Mouse (Mus musculus): ENCODE data around the gene Dhrs1. TPM values are rescaled to one million over a fixed set of nuclear protein-coding genes. Genes with fewer than 3 reads are reported as not detected.

Dhrs1 gene
- 1.2 and 3.7 TPM in 2 replicates for polyA plus RNA-seq (2012; ENCODE audit: insufficient read depth, low replicate concordance)

- no peaks in the 10 kb centered on the region for H3K27me3 ChIP-seq (replicated peaks)
- H3K4me1 ChIP-seq: peaks cover 39% of the 10 kb centered on the region
- peaks cover 58% of the 10 kb centered on the region for H3K36me3 ChIP-seq (replicated peaks; ENCODE audit: low read length)
- peak within 1 kb of the TSS; percentile 97 for H3K4me3 ChIP-seq (replicated peaks)
- no peak for TF ChIP-seq FLI1 (IDR thresholded peaks at IDR 0.05; ENCODE audit: low read length)
- TF ChIP-seq GATA1 (IDR thresholded peaks at IDR 0.05; ENCODE audit: borderline replicate concordance, low read length): no peak
- no peaks in the 10 kb centered on the region for H3K9me3 ChIP-seq
Observed at GRCm38 (mm10) chr14:55745180-55745860, at the start of gene Dhrs1, which contains the start of gene Nop9. TSS of gene Dhrs1 (minus strand) at chr14:55745690. TSS of gene Nop9 (plus strand) at chr14:55745693.

GRCm38 (mm10) chr14:55793946-55794345 lies 48.5 kb upstream of the Dhrs1 start:
- no peak for TF ChIP-seq GATA1 (IDR thresholded peaks at IDR 0.05; ENCODE audit: borderline replicate concordance, low read length)
- no peak for TF ChIP-seq FLI1 (IDR thresholded peaks at IDR 0.05; ENCODE audit: low read length)
- H3K4me1 ChIP-seq: peaks cover 23% of the 10 kb centered on the region
- no peaks in the 10 kb centered on the region for H3K36me3 ChIP-seq (replicated peaks; ENCODE audit: low read length)
- no peaks in the 10 kb centered on the region for H3K27me3 ChIP-seq (replicated peaks)
- H3K4me3 ChIP-seq (replicated peaks): no peak overlapping the region
- H3K9me3 ChIP-seq: no peaks in the 10 kb centered on the region

GRCm38 (mm10) chr14:55793461-55793860 lies 48.0 kb upstream of the Dhrs1 start:
- no peaks in the 10 kb centered on the region for H3K9me3 ChIP-seq
- H3K4me1 ChIP-seq: peaks cover 28% of the 10 kb centered on the region
- H3K27me3 ChIP-seq (replicated peaks): no peaks in the 10 kb centered on the region
- TF ChIP-seq GATA1 (IDR thresholded peaks at IDR 0.05; ENCODE audit: borderline replicate concordance, low read length): no peak
- no peak for TF ChIP-seq FLI1 (IDR thresholded peaks at IDR 0.05; ENCODE audit: low read length)
- no peak overlapping the region for H3K4me3 ChIP-seq (replicated peaks)
- H3K36me3 ChIP-seq (replicated peaks; ENCODE audit: low read length): no peaks in the 10 kb centered on the region

GRCm38 (mm10) chr14:55788256-55789050 lies 43.0 kb upstream of the Dhrs1 start, which contains the start of gene Ripk3:
TSS of gene Ripk3 (minus strand) at chr14:55788865.
- H3K4me1 ChIP-seq: peaks cover 17% of the 10 kb centered on the region
- H3K36me3 ChIP-seq (replicated peaks; ENCODE audit: low read length): peaks cover 35% of the 10 kb centered on the region
- peaks cover 6% of the 10 kb centered on the region for H3K27me3 ChIP-seq (replicated peaks)
- H3K9me3 ChIP-seq: no peaks in the 10 kb centered on the region
- peak within 1 kb of the TSS; percentile 92 for H3K4me3 ChIP-seq (replicated peaks)
- no peak for TF ChIP-seq FLI1 (IDR thresholded peaks at IDR 0.05; ENCODE audit: low read length)

- Histone ChIP-seq H3K4me3 (replicated peaks) (peak overlapping the region; percentile 92), H3K36me3 (replicated peaks; ENCODE audit: low read length) (peaks cover 35% of the 10 kb centered on the region), H3K4me1 (peaks cover 24% of the 10 kb centered on the region), H3K27me3 (replicated peaks) (peaks cover 9% of the 10 kb centered on the region), H3K9me3 (no peaks in the 10 kb centered on the region)
- TF ChIP-seq FLI1 (IDR thresholded peaks at IDR 0.05; ENCODE audit: low read length): no peak
Observed at GRCm38 (mm10) chr14:55787731-55788130, 42.2 kb upstream of the Dhrs1 start.

- no peak for TF ChIP-seq FLI1 (IDR thresholded peaks at IDR 0.05; ENCODE audit: low read length)
- TF ChIP-seq GATA1 (IDR thresholded peaks at IDR 0.05; ENCODE audit: borderline replicate concordance, low read length): no peak
- Histone ChIP-seq H3K9me3 (no peaks in the 10 kb centered on the region), H3K36me3 (replicated peaks; ENCODE audit: low read length) (peaks cover 35% of the 10 kb centered on the region), H3K4me3 (replicated peaks) (no peak overlapping the region), H3K4me1 (peaks cover 43% of the 10 kb centered on the region), H3K27me3 (replicated peaks) (peaks cover 17% of the 10 kb centered on the region)
Observed at GRCm38 (mm10) chr14:55785195-55785594, 39.7 kb upstream of the Dhrs1 start.

GRCm38 (mm10) chr14:55783958-55784235 lies 38.4 kb upstream of the Dhrs1 start, which contains the start of gene Adcy4:
TSS of gene Adcy4 (minus strand) at chr14:55784095.
- H3K4me3 ChIP-seq (replicated peaks): no peak within 1 kb of the TSS
- peaks cover 35% of the 10 kb centered on the region for H3K36me3 ChIP-seq (replicated peaks; ENCODE audit: low read length)
- H3K9me3 ChIP-seq: no peaks in the 10 kb centered on the region
- TF ChIP-seq GATA1 (IDR thresholded peaks at IDR 0.05; ENCODE audit: borderline replicate concordance, low read length) (no peak), FLI1 (IDR thresholded peaks at IDR 0.05; ENCODE audit: low read length) (no peak)
- peaks cover 42% of the 10 kb centered on the region for H3K4me1 ChIP-seq
- H3K27me3 ChIP-seq (replicated peaks): peaks cover 28% of the 10 kb centered on the region

GRCm38 (mm10) chr14:55783171-55783957 lies 37.9 kb upstream of the Dhrs1 start:
- peaks cover 41% of the 10 kb centered on the region for H3K4me1 ChIP-seq
- no peaks in the 10 kb centered on the region for H3K9me3 ChIP-seq
- peaks cover 32% of the 10 kb centered on the region for H3K27me3 ChIP-seq (replicated peaks)
- H3K36me3 ChIP-seq (replicated peaks; ENCODE audit: low read length): peaks cover 35% of the 10 kb centered on the region
- no peak overlapping the region for H3K4me3 ChIP-seq (replicated peaks)
- no peak for TF ChIP-seq GATA1 (IDR thresholded peaks at IDR 0.05; ENCODE audit: borderline replicate concordance, low read length)
- no peak for TF ChIP-seq FLI1 (IDR thresholded peaks at IDR 0.05; ENCODE audit: low read length)

GRCm38 (mm10) chr14:55782361-55782960 lies 37.0 kb upstream of the Dhrs1 start:
- no peak overlapping the region for H3K4me3 ChIP-seq (replicated peaks)
- H3K4me1 ChIP-seq: peaks cover 39% of the 10 kb centered on the region
- no peak for TF ChIP-seq FLI1 (IDR thresholded peaks at IDR 0.05; ENCODE audit: low read length)
- TF ChIP-seq GATA1 (IDR thresholded peaks at IDR 0.05; ENCODE audit: borderline replicate concordance, low read length): no peak
- H3K27me3 ChIP-seq (replicated peaks): peaks cover 36% of the 10 kb centered on the region
- peaks cover 32% of the 10 kb centered on the region for H3K36me3 ChIP-seq (replicated peaks; ENCODE audit: low read length)
- no peaks in the 10 kb centered on the region for H3K9me3 ChIP-seq

Data from megakaryocyte, embryonic 14.5 days (primary cell).